Mouse (Mus musculus) heart, postnatal 4 days (tissue): ENCODE measurements at regions not wholly inside any gene's neighbourhood (a gene's known extent, or its start where the extent isn't known, plus 50 kb on each side); places are given as distances from the start of the nearest gene placed in this dataset.

ENCODE experiments used
- DNase-seq: peaks from one replicate; pipeline ENCODE4 v3.0.0; 2021

DNA sequence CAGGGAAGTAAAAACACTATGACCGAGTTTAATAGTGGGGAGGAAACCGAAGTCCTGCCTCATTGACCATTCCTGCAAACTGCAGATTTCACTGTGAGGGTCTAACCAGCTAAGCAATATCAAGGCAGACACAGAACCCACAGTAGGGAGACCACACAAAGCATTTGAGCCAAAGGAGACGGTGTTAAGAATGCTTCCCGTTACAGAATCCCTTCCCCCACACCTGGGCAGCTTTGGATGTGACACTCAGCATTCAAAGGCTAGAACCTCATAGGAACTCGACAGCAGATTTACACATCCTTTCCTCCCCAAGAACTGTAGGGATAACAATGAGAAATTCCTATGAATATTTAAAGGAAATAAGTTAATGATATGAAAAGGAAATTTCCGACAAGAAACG, 158.5 kb upstream of the Id4 start:
- DNase-seq: no peak

DNA sequence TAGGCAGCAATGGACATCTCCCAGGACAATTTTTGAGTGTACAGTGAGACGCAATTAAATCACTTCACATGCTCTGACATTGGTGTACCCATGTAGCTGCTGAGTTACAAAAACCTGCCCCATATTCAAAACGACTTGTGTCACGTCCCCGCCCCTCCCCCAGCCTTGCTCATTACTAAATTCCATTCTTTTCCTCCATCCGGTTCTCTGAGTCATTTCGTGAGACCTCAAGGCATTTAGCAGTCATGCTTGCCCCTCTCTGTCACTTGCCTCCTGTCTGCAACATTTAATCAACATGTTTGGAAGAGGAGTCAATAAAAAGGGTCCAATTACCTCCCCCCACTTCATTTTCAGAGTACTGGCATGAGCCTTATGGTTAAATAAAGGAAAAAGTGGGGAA, 156.3 kb upstream of the Id4 start:
- no peak for DNase-seq

DNA sequence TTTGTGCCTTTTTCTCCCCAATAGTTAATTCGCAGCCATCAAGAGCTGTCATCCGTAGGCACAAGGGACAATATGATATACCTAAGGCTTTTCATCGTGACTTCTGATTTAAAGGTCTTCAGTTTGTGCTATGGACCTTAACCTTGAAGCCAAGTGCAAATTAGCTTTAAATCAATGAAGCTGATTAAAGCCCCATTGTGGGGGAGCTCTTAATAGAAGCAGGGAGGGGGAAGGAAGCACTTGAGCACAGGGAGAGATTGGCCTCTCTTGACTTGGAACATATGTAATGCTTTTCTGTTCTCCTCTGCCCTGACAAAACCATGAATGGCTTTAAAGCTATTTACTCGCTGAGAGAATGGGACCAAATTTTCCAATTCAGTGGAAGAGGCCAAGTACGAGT, 154.1 kb upstream of the Id4 start:
- DNase-seq: no peak

DNA sequence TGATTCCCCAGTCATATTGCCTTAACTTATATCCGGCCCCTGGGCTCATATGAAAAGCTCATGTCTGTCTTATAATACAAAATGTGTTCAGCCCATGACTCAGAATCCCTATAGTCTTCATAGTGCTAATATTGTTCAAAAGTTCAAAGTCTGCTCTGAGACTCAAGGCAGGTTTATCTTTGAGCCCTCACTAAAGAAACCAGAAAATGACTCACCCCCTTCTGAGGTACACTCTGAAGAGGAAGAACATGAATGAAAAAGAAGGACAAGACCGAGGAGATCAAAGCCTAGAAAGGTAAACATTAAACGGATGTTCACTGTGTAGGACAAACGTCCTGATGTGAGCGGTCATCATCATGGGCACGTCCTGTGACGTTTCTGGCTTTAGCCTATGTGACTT, 145.1 kb upstream of the Id4 start:
- DNase-seq: no peak

DNA sequence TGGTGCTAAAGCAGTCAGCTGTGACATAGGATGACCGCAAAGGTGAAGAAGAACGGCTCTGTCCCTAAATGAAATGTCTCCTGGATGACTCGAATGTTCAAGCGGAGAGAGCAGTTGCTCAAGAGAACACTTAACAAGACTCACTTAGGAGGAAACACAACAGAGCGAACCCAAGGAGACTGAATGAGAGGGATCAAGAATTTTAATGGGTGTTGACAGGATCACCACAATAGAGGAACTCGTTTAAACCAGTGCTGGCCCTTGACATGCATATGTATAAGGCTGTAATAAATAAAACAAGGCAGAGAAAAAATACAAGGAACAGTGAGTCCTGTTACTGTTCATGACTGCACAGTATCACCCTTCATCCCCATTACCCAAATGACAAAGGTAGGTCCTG, 134.4 kb upstream of the Id4 start:
- DNase-seq: no peak

DNA sequence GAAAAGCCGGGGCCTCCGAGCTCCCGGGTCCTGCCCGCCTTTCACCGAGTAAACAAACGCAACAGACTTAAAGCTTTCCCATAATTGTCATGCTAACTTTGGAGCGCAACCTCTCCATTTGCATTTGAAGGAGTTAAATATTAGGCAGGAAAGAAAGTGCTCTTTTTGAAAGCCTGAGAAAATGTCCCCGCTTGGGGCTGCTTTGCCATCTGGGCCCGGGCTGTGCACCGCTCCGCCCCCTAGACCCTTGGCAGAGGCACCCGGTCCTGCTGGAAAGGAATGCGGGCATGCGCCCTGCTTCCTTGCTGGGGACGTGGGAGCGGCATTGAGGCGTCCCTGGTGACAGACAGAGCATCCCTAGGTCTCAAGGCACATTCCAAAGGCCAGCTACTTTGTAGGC, 130.3 kb upstream of the Id4 start:
- DNase-seq: peak; percentile 84

DNA sequence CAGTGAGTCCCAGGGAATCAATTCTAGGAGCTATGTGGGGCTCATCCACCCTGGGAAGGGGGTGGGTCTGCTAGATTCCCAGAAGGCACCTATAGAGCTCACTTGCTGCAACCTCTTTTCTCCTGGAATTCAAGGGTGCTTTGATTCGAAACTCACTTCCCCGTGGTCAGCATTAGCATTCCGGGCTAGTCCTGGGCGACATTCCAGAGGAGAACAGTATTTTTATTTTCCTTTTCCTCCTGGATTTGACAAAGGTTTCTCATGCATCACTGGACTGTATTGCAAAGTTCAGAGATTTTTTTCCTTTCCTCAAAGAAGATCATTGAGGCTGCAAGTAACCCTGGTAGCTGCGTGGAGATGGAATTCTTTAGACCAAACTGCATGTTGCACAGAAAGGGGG, 129.3 kb upstream of the Id4 start:
- DNase-seq: no peak

DNA sequence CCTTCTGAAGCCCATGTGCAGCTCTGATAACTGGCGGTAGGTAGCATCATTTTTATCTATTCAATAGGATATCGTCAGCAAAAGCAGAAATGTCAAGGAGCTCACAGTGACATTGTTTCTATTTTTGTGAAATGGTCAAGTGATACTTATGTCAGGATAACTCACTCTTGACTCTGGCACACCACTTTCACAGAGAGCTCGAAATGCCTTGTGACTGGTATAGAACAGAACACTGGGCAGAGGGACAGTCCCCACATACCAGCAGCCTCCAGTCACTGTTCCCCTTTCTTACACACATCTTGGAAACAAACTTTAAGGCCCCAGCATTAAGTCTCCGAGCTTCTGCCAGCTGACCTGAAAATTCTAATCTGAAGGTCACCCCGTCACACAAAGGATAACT, 115.1 kb upstream of the Id4 start:
- no peak for DNase-seq

DNA sequence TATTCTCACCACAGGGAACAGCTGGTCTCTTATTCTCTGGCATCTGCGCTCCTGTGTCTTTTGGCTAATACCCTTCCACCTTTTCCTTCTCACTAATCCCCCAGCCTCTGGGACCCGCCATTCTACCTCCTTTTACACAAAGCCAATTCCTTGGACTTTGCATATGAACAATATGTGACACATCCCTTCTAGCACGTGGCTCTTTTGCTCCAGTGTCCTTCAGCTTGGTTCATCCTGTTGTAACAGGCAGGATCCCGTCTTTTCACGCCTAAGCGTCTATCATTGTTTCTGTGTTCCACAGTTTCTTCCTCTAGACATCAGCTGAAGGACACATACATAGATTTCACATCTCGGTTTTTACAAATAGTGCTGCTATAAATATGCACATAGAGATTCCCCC, 114.0 kb upstream of the Id4 start:
- no peak for DNase-seq

DNA sequence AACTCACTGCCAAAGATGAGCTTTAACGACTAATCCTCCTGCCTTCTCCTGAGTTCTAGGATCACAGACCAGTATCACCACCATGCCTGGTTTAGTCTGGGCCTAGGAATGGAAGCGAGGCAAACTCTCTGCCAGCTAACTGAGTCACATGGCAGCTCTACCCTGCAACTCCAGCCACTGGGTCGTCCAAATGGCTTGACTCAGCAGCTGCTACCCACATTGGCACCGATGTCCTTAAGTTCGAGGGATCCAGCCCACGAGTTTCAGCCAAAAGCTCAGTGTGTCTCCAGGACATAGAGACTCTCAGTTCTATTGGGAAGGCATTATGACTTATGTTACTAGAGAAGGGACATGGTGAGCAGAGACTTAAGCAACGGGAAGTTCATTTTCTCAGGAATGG, 107.8 kb upstream of the Id4 start:
- no peak for DNase-seq

DNA sequence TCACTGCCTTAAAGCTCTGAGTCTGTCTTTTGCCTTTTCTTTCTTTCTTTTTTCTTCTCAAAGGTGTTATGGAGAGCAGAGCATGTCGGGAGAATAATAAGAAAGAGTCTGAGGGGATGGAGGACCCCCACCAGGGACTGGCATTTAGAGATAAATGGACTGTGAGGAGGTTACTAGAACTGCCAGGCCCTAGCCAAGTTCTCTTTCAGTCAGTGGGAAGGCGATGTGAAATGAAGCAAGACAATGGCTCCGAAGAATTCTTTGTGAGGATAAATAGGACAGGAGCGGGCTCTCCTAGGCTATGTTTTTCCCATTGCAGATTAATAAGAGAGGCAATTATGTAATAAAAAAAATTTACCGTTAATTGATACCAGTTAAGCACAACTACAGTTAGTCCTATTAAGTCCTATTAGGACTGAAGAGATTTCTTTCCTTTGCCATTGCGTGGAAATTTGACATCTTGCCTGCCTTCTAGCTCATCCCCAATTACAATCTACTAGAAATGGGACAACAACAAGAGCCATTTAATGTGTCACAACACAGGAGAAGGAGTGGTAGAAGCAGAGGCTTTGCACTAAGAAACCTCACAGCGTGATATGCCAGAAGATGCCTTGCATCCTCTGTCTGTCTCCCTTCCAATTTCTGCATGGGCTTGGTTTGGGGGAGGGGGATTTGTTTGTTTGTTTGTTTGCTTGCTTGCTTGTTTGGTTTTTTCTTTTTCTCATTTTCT, 107.2 kb upstream of the Id4 start:
- DNase-seq: no peak

DNA sequence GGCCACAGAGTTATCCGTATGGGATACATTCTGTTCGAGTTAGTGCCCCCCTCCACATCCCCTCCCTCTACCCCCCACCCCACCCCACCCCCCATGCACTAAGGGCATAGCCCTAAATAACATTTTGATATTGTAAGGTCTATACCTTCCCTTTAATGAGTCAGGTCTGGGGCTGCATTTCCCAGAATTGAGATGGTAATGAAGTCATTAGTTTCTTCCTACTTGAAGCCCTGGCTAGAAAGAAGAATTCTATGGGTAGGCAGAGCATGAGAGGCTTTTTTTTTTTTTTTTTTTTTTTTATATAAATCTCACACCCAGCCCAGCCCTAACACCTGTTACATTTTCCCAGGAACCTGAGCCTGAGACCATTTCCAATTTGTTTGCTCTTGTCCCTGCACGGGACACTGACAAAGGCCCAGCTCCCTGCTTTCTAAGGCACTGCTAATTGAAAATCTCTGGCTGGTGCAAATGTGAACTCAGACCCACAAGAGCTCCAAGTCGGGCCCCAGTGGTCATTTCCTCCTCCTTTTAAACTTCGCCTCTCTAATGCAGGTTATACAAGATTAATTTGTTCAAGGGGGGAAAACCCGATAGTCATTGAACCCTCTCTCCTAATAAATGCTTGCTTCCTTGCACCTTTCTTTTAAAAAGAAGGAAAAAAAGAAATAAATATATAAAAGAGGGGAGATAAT, 106.5 kb upstream of the Id4 start:
- DNase-seq: no peak

DNA sequence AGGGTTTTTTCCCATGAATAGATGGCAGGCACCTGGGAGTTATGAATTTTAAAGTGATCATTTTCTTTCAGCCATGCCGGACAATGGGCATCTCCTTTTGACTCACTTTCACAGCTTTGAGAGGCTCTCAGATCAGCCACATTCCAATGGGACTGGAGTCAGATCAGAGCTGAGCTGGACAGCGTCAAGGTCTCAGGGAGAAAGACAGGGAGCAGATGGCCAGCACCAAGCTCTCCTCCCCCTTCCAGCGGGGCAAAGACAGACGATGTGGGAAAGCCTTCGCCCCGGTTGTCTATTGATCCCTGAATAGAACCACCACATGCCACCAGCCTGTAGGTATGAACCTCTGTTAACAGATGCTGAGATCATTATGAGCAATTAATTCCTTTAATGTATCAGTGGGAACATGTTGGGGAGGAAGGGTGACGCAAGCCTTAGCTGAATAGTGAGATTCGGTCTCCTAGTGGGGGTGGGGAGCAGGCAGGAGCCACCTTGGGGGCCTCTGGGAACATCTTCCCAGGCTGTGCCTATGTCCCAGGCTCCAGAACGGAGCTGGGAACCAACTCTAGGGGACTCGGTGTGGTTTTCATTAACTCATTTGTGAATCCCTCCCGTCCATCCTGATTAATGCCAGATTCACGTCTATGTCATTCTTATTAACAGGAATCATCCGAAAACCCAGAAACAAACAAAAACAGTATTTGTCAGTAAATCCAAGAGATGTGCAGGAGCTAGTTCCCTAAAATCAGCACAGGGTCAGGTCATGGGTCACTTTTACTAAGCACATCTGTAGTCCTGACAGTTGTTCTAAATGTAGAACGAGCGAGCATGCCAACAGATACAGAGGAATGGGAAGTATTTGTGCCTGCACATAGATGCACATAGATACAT, 101.8 kb upstream of the Id4 start:
- peak; percentile 31 for DNase-seq

DNA sequence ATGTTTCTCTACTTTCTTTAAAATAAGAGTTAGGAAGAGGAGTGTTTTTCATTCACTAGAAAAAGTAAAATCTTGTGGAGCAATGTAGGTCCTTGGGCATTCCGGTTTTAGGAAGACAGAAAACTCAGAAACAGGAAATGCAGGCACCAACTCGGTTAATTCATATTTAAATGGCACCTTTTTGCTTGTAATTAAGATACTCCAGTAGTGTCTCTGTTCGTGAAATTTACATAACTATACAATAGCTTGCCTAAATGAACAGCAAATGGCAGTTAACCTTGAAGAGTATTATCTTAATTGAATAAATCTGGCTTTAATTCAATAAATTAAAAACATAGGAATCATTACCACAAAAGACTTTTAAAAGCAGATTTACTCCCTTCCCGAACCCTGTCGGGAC, 100.9 kb upstream of the Id4 start:
- DNase-seq: no peak

DNA sequence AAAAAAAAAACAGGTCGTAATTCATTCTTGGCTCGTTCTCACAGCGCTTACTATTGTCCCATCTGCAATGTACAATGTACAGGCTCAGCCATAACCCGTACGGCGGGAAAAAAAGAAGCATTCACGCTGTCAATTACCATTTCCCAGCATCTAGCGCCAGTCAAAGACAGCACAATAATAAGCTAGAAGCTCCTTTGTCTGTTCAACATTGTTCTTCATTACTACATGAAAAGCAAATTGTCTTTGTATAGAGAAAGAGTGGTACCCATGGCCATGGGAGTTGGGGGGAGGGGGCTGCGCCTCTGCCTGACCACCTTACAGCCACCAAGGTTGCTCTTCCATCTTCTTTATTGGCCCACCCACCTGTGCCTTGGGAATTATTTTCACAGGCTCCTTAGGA, 99.7 kb upstream of the Id4 start:
- DNase-seq: no peak

DNA sequence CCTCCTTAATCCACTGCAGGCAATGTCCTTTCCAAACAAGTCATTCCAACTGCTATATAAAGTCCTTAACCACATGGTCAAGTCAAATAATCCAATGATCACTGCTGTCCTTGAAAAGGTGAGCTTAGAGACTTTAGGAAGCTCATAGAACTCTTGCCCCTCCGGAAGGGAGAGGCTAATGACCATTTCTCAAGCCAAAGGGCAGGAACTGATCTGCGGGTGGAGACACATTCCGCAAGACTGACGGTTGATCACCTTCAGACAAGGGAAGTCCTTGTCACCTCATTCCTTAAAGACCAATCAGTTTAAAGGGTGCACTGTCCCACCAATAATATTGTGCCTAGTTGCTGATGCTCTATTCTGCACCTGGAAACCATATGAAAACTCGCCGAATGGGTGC, 96.4 kb upstream of the Id4 start:
- DNase-seq: no peak

DNA sequence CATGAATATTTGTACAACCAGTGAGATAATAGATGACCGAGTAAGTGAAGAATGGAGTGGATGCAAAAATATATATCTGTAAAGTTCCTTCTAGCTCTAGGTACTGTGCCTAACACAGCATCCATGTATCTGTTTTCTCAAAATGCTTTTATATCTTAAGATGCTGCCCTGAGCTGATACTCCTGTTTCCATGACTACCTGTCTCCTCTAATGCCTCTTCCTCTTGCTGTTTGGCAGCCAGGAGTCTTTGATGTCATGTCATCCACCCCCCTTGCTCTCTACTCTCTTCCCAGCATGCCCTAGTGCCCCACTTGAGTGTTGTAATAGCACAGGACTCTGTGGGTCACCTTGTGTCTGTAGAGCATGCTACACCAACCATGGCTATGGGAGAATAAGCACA, 95.2 kb upstream of the Id4 start:
- no peak for DNase-seq

DNA sequence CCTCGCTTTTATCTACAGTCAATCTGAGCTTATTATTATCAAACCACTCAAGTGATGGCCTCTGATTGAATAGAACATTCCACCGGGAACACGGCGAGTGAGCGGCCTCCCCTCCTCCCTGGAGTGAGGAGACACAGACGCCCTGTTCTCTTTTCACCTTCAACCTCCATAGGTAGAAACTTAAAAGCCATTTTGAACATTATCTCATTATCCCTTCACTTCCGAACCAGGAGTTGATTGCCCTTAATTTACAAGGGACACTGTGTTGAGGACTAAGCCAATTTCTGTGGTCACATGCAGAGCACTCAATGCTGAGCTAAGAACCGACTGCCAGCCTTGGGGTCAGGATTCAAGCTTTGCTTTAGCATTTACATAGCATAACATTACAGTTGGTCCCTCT, 93.1 kb upstream of the Id4 start:
- no peak for DNase-seq

DNA sequence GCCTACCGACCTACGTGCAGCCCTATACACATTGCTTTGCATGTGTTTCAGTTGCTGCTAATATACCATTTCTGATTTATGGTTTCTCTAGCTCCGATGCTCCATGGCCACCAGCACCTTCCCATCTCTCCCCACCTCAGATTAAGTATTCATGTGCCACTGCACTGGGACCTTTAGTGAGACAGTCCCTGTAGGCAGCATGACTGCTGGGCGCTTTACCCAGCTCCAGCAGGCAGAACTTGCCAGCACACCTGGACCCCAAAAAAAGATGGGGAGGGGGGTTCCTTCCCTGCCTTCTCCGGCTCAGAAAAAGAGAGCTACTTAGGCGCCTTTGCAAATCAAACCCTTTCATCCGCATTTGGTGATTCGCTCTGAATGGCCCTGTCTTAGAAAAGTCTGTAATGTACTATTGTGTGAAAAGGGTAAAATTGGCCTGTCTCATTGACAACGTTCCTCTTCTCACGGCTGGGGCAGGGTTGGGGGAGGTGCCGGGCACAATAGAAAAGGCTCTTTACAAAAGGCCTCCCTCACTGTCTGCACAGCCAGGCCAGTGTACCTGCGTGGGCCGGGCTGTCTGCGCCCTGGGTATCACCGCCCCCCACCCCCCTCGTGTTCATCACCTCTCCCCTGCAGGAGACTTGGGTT, 89.6 kb upstream of the Id4 start:
- DNase-seq: no peak

DNA sequence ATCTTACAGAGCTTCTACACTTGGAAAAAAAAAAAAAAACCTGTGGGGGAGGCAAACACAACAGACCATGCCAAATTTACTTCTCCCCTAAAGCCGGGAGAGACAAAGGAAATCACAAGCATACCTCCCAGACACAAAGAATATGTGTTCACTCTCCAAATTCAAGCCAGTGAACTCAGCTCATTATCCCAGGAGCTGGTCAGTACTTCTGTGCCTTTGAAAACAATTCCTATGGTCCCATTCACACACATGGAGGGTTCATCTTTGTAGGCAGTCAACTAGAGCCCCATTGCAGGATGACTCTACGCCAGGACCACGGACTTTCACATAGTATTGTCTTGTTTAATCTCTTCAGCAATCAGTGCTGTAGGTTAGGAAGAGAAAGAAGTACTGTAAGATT, 89.0 kb upstream of the Id4 start:
- no peak for DNase-seq

DNA sequence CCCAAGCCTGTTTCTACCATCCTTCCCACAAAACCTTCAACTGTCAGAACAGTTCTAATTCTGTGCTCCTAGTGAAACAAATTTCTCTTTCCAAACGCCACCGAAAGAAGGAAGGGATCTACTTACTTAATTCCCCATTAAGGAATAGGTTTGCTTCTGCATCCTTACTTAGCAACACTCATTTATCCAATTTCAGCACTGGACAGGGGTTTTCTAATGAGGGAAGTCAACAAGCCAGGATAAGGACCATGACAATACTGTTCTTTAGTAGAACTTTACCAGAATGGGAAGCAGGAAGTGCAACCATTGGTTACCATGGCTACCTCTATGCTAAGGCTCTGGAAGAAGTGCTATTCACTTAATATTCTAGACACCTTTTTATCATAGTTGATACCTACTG, 68.6 kb upstream of the Id4 start:
- DNase-seq: no peak

DNA sequence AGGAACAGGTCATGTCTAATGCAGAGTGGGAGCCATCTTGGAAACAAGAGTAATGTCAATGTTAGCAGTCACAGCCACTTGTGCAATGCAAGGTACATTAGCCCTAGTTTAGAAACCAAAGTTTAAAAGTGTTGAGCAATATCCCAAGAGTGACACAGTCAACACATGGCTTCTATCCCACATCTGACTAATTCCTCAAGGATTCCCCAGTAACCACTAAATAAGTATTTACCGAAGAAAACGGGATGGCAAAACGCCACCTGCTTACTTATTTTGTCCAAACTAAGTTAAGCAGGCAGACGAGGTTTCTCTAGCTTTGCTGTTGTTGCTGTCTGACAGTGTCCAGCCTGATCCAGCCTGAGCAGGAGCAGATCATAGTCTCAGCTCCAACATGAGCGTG, 67.1 kb upstream of the Id4 start:
- no peak for DNase-seq

DNA sequence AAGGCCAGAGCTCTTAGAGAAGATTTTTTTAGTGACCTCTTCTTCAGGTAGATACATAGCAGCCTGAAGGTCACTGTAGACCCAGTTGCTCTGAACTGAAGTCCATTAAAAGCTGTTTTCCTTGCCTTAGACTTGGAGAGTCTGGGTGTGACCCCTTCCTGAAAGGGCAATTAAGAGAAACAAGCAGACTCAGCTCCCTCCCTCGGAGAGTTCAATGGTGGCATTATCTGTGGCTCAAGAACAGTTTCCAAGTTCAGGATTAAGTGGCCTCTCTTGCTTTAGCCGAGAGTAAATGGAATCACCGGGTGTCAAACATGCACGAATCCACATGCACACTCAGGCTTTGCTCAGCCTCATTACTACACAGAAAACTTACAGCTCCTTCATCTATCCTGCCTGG, 53.2 kb upstream of the Id4 start:
- DNase-seq: no peak
